Mouse (Mus musculus) heart, adult 8-10 months (tissue): ENCODE results near the gene Wdr46. TPM values are rescaled to one million over a fixed set of nuclear protein-coding genes. Genes with fewer than 3 reads are reported as not detected.
"Not testable (repeated sequence)": the region's sequence is repeated elsewhere in the genome, so short reads cannot be mapped to it uniquely, and the experiment has no call there.

ENCODE experiments used
- DNase-seq: peaks from one replicate; pipeline ENCODE4 v3.0.0; 2022; ENCODE audit warnings: low spot score
- total RNA-seq, 4 experiments: library from RNA; stranded (reverse); gene quantifications; 2 replicates each; pipeline ENCODE4 v1.2.4; 2022

The Wdr46 gene
- 10 to 100 TPM; 10.1 to 12.8 (median 11.6) TPM for total RNA-seq

DNA sequence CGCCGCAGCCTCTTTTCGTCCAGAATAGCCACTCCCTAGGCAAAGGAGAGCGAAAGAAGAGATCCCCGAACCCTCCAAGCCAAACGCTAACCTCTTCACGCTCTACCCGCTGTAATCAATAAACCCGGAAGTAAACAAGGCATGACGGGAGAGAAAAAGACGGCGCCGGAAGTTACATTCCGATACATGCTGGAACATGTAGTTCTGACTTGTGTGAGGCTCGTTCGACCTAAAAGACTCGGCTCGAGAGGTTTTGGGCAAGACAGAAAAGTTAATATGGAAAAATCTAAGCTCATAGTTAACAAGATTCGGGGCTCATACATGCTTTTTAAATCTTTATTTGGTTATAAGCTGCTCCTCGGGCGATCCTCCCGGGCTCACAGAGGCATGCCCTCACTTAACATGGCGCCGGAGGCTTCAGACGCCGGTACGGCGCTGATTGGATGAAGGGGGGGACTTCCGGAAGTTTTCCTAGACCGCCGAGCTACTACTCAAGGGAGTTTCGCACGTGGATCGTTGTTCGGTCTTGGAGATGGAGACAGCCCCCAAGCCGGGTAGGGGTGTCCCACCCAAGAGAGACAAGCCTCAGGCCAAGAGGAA is at the start of gene Wdr46, which contains the start of gene Pfdn6:
Gene Wdr46, plus strand, starts transcription at position 455 of the 600 bp plus-strand sequence.
Gene Pfdn6, minus strand, starts transcription at position 138 of the 600 bp plus-strand sequence.
- DNase-seq, result peak; percentile 93

GRCm38 (mm10) chr17:33891357-33891756 is 49.1 kb upstream of the Wdr46 start:
- no peak for DNase-seq

DNA sequence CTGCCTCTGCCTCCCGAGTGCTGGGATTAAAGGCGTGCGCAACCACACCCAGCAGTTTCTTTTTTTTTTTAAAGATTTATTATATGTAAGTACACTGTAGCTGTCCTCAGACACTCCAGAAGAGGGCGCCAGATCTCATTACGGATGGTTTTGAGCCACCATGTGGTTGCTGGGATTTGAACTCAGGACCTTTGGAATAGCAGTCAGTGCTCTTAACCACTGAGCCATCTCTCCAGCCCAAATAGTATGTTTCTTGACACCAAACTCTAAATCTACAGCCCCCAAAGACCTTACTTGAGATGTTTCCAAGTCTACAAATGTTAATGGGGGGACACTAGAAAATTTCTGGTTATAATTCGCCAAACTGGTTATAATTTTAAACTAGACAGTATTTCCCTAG is 48.6 kb upstream of the Wdr46 start:
- DNase-seq, result not testable (repeated sequence)

GRCm38 (mm10) chr17:33892429-33892828 is 48.0 kb upstream of the Wdr46 start:
- no peak for DNase-seq

- DNase-seq, result not testable (repeated sequence)
Measured at GRCm38 (mm10) chr17:33893011-33893410, 47.4 kb upstream of the Wdr46 start.

DNA sequence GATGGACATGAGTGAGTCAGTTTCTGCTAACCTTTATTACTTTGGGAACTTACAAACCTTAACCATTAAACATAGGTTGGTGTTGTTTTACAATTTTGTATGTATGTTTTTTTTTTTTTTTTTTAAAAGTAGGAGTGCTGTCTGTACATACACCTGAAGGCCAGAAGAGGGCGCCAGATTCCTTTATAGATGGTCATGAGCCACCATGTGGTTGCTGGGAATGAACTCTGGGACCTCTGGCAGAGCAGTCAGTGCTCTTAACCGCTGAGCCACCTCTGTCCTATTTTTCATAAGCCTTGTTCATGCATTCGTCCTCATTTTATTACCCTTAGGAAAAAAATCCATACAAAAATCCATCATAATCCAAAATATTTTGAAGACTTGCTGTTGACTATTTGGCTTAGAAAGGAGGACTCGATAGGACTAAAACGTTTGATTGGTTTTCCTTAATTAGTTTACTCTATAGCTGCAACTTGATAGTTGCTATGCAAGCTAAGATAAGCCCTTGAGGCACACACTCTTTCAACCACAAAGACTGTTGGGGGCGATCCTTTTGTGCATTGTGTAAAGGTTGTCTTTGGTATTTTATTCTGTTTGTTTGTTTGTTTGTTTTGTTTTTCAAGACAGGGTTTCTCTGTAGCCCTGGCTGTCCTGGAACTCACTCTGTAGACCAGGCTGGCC is 43.2 kb upstream of the Wdr46 start:
- DNase-seq, result no peak

DNA sequence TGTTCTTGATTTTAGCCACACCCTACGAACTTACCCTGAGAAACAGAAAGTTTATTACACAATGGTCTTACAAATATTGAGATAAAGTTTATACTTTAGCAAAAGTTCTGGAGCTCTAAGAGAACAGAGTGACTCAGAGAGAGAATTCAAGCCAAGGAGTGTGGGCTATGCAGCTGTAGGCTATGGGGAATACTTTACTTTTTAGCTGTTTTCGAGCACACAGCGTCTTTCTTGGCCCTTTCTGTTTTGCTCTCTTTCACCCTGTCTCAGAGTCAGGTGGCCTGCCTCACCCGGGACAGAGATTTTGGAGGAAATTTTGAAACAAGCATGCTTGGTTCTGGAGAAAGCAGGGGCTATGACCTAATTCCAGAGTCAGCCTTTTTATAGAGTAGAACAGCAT is 42.3 kb upstream of the Wdr46 start:
- not testable (repeated sequence) for DNase-seq

- DNase-seq, result no peak
Measured at GRCm38 (mm10) chr17:33899642-33900041, 40.8 kb upstream of the Wdr46 start.

DNA sequence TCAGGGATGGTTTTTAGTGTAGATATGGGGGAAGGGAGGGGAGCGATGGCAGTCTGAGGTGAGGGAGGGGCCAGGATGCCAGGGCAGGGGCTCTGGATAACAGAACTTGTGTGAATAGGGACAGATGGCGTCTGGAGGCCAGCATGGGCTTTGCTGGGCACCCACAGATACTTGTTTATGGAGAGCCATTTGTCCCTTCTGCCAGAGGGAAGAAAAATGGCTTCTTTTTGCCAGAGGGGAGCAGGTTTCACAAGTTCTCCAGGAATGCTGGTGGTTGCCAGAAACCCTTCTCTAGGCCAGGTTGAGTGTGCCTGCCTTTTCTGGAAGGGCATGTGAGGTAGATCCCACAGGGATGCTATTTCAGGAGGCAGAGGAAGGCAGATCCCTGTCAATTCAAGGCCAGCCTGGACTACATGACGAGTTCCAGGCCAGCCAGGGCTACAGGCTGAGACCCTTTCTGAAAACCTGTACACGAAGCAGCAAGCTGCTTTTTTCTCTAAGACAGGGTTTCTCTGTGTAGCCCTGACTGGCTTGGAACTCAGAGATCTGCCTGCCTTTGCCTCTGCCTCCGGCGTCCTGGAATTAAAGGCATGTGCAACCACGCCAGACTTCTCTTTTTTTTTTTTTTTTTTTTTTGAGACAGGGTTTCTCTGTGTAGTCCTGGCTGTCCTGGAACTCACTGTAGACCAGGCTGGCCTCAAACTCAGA is 40.0 kb upstream of the Wdr46 start:
- DNase-seq, result no peak

- no peak for DNase-seq
Measured at GRCm38 (mm10) chr17:33900989-33901314, 39.5 kb upstream of the Wdr46 start.

- no peak for DNase-seq
Measured at GRCm38 (mm10) chr17:33901653-33902052, 38.8 kb upstream of the Wdr46 start.

GRCm38 (mm10) chr17:33902079-33902478 is 38.4 kb upstream of the Wdr46 start:
- no peak for DNase-seq

- no peak for DNase-seq
Measured at GRCm38 (mm10) chr17:33902491-33902890, 38.0 kb upstream of the Wdr46 start.

DNA sequence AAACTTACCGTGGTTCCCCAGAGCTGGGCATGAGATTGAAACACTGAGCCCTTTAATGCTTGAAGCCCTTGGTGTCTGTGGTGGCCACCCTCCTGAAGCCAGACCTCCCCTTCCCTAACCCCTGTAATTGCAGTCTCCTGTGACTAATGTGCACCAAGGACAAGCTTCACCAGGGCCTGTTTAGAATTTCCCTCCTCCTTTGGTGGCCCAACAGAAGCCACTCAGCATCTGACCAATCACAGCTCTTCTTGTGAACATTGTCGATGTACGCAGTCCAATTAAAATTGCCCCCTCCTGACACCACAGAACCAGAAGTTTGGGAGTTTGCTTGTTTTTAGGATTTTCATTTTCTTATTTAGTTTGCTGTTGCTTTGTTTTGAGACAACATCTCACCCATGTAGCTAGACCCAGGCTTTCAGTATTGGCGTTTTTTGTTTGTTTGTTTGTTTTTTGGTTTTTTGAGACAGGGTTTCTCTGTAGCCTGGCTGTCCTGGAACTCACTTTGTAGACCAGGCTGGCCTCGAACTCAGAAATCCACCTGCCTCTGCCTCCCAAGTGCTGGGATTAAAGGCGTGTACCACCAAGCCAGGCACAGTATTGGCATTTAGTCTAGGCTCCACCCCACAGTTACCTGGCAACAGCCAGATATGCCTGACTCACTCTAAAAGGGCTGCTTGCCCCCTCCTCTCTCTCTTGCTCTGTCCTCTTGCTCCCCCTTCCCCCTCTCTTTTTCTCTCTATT is 36.4 kb upstream of the Wdr46 start:
- not testable (repeated sequence) for DNase-seq

DNA sequence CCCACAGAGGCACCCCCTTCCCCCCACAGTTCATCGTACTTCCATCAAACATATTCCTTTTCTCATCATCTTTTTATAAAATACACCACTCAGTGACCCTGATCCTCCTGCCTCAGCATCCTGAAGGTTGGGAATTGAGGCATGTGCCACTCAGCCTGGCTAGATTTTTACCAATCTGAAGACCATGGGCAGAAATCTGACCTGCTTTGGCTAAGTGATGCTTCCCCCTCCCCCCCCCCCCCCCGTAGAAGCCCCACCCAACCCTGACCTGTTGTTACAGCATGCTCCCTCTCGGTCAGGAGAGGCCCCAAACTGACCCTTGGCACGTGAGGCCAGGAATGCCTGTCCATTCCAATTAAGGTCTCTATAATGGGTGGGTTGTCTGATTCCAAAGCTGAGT is 35.6 kb upstream of the Wdr46 start, which contains the start of gene Platr17:
Gene Platr17, plus strand, starts transcription at position 301 of the 400 bp plus-strand sequence.
- not testable (repeated sequence) for DNase-seq

GRCm38 (mm10) chr17:33908331-33909076 is 32.0 kb upstream of the Wdr46 start:
- no peak for DNase-seq

GRCm38 (mm10) chr17:33909077-33909868 is 31.2 kb upstream of the Wdr46 start, which contains the start of gene Daxx:
Gene Daxx (plus strand): TSS chr17:33909414.
- peak; percentile 98 for DNase-seq

DNA sequence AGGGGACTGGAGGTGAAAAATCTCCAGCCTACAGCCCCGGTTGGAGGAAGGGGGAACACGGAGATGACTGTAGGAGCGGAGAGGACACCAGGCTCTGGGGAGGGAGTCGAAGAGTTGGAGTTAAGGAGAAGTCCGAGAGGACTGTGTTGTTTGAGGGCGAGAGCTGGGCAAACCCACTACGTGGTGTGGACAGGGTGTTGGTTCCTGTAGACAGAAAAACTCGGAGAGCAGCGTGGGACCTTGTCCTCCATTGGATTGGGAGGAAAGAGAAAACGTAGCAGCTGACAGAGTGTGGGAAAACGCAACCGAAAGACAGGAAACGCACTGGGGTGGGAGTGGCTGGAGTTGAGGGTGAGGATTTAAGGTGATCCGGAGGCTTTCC is 30.6 kb upstream of the Wdr46 start:
- DNase-seq, result peak; percentile 68

DNA sequence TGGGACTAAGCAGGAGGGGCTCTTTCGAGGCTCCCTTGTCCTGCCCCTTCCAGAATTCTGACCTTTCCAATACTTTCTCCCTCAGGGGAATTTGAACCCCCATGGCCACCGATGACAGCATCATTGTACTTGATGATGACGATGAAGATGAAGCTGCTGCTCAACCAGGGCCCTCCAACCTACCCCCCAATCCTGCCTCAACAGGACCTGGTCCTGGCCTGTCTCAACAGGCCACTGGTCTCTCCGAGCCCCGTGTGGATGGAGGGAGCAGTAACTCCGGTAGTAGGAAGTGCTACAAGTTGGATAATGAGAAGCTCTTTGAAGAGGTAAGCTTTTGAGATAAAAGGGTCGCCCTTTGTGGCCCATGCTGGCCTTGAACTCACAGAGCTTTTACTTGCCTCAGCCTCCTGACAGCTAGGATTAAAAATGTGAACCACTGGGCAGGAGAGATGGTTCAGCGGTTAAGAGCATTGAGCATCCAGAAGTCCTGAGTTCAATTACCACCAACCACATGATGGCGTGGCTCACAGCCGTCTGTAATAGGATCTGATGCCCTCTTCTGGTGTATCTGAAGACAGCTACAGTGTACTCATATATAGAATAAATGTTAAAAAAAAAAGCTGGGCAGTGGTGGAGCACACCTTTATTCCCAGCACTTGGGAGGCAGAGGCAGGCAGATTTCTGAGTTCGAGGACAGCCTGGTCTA is 30.0 kb upstream of the Wdr46 start:
- DNase-seq, result no peak
